Mouse (Mus musculus) urinary bladder, postnatal 36 days (tissue): ENCODE results near the gene Lrrc59.

Experiments used
- DNase-seq, 2 experiments: peaks; one replicate each; pipeline ENCODE4 v3.0.0; 2022; ENCODE audit warnings: low spot score in 2 of 2, mixed read lengths in 1 of 2

The Lrrc59 gene

GRCm38 (mm10) chr11:94629199-94629883 lies at the start of gene Lrrc59:
Gene Lrrc59, plus strand, starts transcription at chr11:94629767.
- peak; percentile 95 to 96 for DNase-seq

GRCm38 (mm10) chr11:94580111-94580740 lies 49.3 kb upstream of the Lrrc59 start:
- DNase-seq, result no peak

- DNase-seq, result no peak
These were observed 44.5 kb upstream of the Lrrc59 start for GRCm38 (mm10) chr11:94585091-94585490.

GRCm38 (mm10) chr11:94587511-94587910 lies 42.1 kb upstream of the Lrrc59 start:
- DNase-seq, result no peak

- no peak for DNase-seq
These were observed 33.2 kb upstream of the Lrrc59 start for GRCm38 (mm10) chr11:94596311-94596852.

- peak in 1 of 2 experiments; percentile 57 for DNase-seq
These were observed 32.2 kb upstream of the Lrrc59 start for GRCm38 (mm10) chr11:94597319-94597718.

- DNase-seq, result no peak
These were observed 31.0 kb upstream of the Lrrc59 start for GRCm38 (mm10) chr11:94598437-94599120.

GRCm38 (mm10) chr11:94600447-94600846 lies 29.1 kb upstream of the Lrrc59 start:
- no peak for DNase-seq

- DNase-seq, result peak; percentile 75 to 87
These were observed 28.0 kb upstream of the Lrrc59 start, which contains the start of gene Acsf2 for GRCm38 (mm10) chr11:94601321-94602281. Gene Acsf2, minus strand, starts transcription at chr11:94601871.

GRCm38 (mm10) chr11:94602356-94602955 lies 27.1 kb upstream of the Lrrc59 start:
- DNase-seq, result no peak

- DNase-seq, result peak in 1 of 2 experiments; percentile 38
These were observed 18.5 kb upstream of the Lrrc59 start for GRCm38 (mm10) chr11:94610744-94611740.

- DNase-seq, result no peak
These were observed 15.0 kb upstream of the Lrrc59 start for GRCm38 (mm10) chr11:94614603-94615002.

- no peak for DNase-seq
These were observed 14.1 kb upstream of the Lrrc59 start for GRCm38 (mm10) chr11:94615494-94615893.

- no peak for DNase-seq
These were observed 11.9 kb upstream of the Lrrc59 start for GRCm38 (mm10) chr11:94617646-94618045.

- no peak for DNase-seq
These were observed 8.7 kb upstream of the Lrrc59 start for GRCm38 (mm10) chr11:94620766-94621457.

GRCm38 (mm10) chr11:94621458-94621852 lies 8.1 kb upstream of the Lrrc59 start:
- no peak for DNase-seq

GRCm38 (mm10) chr11:94622162-94622561 lies 7.4 kb upstream of the Lrrc59 start:
- DNase-seq, result no peak

- DNase-seq, result no peak
These were observed 274 bp downstream of the Lrrc59 start for GRCm38 (mm10) chr11:94629884-94630198.
